Mouse (Mus musculus): ENCODE measurements around the gene Gss. TPM values are rescaled to one million over a fixed set of nuclear protein-coding genes. Genes with fewer than 3 reads are reported as not detected.

The Gss gene
- 16.0 and 16.6 TPM in 2 replicates for polyA plus RNA-seq (2012)

DNA sequence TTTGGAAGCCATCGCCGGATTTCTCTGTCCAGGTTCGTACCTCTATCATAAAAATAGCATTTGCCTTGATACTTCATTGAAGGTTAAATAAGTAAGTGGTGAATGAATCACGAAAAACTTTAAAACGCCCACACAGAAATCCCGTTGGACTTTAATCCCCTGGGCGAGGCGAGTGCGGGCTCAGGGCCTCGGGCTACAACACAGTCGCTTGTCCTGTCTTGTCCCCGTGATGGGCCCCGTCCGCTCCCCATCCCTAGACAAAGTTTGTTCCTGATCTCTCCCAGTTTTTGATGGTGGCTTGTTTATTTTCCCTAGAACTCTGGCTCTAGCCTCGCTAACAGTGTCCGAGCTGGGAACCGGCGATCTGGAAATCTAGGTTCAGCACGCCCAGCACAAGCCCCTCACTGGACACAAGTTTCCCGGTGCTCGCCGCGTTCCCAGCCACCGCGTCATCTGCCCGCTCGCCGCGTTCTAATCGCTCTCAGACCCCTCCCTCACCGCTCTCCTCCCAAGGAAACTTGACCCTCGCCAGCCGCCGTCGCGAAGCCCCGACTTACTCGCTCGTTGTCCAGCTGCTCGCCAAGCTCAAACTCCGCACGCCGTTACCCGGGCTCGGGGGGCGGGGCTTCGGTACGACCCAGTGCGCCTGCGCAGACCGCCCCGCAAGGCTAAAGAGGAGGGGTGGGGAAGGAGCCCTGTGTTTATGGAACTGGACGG is at the start of gene Gss:
TSS of gene Gss (minus strand) at position 674 of the 717 bp plus-strand sequence.

DNA sequence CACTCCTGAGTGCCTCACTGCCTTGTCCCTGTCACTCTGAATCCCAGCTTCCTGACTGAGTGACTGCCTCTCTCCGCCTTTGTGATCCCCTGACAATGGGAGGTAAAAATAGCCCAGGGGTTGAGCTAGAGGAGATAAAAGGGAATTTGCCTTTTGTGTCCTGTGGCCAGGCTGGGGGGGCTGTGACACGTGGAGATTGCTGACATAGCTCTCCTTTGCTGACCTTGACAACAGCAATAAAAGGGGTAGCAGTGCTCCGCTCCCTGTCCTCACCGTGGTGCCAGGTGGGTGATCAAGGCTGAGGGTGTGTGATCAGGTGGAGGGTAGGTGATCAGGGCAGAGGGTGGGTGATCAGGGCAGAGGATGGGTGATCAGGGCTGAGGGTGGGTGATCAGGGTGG is 18.4 kb upstream of the Gss start, which contains the start of gene Myh7b:
TSS of gene Myh7b (plus strand) at position 235 of the 400 bp plus-strand sequence.

DNA sequence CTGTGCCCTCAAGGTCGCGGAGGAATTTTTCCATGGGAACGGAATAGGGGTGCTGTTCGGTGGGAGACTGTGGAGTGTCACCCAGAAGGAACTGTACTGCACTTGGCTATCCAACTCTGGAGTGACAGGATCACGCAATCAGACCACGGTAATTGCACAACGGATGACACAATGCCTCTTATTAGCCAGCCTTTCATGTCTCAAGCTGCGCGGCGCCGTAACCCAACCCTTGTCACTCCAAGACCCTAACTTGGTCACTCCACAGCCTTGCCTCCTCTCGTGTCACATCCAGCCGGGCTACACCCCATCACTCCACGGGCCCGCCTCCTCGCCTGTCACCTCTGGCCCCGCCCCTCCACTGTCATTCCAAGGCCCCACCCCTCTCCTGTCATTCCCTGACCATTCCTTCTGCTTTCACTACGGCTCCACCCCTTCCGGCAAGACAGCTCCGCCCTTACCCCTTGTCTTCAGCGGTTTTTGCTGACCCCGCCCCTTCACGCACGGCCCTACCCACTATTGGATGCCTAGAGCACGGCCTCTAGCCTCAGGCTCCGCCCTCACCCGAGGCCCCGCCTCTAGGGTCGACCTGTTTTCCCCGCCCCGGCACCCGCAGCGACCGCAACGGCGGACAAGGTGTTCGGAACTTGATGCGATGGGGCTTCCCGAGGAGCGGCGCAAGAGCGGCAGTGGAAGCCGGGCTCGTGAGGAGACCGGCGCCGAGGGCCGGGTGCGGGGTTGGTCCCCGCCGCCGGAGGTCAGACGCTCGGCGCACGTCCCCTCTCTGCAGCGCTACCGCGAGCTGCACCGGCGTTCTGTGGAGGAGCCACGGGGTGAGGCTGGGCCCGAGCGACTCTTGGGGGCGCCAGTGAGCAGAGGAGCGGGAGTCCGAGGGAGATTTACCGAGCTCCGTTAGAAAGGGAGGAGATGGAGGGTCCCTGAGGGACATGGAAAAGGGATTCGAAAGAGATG is 74.9 kb downstream of the Gss start, which contains the start of the genes Acss2 and Ggt7:
TSS of gene Acss2 (plus strand) at position 494 of the 969 bp plus-strand sequence.
TSS of gene Ggt7 (minus strand) at position 783 of the 969 bp plus-strand sequence.

Other genes starting within 250 kb of the Gss start
- 19.7 and 21.6 TPM in 2 replicates for gene Pigu, start 235.4 kb downstream of the Gss start, polyA plus RNA-seq (2012)
- gene Trp53inp2, start 211.8 kb downstream of the Gss start, polyA plus RNA-seq (2012) = 18.4 and 19.9 TPM in 2 replicates
- gene Ncoa6, start 118.9 kb downstream of the Gss start, polyA plus RNA-seq (2012) = 55.4 and 75.3 TPM in 2 replicates
- gene Acss2, start 74.9 kb downstream of the Gss start, polyA plus RNA-seq (2012) = 7.5 and 10.4 TPM in 2 replicates
- gene Ggt7, start 74.6 kb downstream of the Gss start, polyA plus RNA-seq (2012) = 0.38 and 0.43 TPM in 2 replicates
- gene Myh7b, start 18.4 kb upstream of the Gss start, polyA plus RNA-seq (2012) = 0.11 and 0.34 TPM in 2 replicates
- gene Trpc4ap, start 99.6 kb upstream of the Gss start, polyA plus RNA-seq (2012) = 90.8 and 99.6 TPM in 2 replicates
- 103 and 158 TPM in 2 replicates for gene Edem2, start 136.7 kb upstream of the Gss start, polyA plus RNA-seq (2012)
- gene Gm17581, start 143.1 kb upstream of the Gss start, polyA plus RNA-seq (2012) = not detected in 2 replicates
- 2.4 and 2.9 TPM in 2 replicates for gene Procr, start 158.3 kb upstream of the Gss start, polyA plus RNA-seq (2012)
- gene Mmp24, start 182.5 kb upstream of the Gss start, polyA plus RNA-seq (2012) = 0.02 TPM in 1 of 2 replicates, not detected in the other
- 29.8 and 30.1 TPM in 2 replicates for gene BC029722, start 226.6 kb upstream of the Gss start, polyA plus RNA-seq (2012)
- gene Eif6, start 234.1 kb upstream of the Gss start, polyA plus RNA-seq (2012) = 253 and 257 TPM in 2 replicates
- 0.05 TPM in 1 of 2 replicates, not detected in the other for gene Fam83c, start 242.0 kb upstream of the Gss start, polyA plus RNA-seq (2012)